8 mouse cellular contexts compared by ENCODE assay signal in the genomic region with DNA sequence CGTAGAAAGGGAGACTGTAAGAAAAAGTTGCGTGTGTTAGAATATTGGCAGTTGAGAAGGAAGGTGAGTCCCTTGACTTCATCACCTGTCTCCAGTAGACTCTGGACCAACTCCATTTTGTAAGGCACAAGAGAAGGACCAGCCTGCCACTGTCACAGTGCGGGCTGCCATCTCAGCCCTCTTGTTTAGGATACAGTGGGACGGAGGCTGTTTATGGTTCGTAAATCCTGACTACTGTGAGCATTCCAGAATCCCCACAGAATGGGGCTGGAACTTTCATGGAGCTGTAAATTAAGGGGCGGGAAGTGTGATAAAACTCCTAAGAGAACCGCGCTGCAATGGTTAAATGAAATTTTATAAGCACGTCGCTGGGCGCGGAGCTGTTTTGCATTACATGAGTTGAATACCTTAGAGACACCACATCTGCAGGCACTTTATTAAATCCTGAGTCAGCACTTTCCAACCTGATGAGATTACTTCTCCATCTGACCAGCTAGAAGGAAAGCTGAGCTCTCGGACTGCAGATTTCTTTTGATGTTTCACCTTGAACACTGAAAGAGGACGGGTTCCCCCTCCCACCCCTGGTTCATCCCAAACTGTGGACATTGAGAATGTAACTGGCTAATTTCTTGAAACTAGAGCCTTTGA.
DNase-seq lines count a peak whose midpoint lies in the region; ATAC-seq and TF ChIP-seq lines count a peak whose summit lies in the region.

No protein-coding gene starts in this region.

- no peak for ATAC-seq in hindbrain, embryonic 11.5 days (ENCODE audit: low FRiP score)
- ATAC-seq in midbrain, embryonic 13.5 days, result no peak
- no peak for ATAC-seq in liver, postnatal 0 days

- TF ChIP-seq CTCF in liver, postnatal 0 days (IDR thresholded peaks at IDR 0.05; ENCODE audit: low read depth), result no peak

- H3K27me3 ChIP-seq in heart, embryonic 10.5 days (ENCODE audit: insufficient read depth, poor library complexity, severe bottlenecking), result no peaks in the 10 kb centered on the region
- H3K27me3 ChIP-seq in hindbrain, embryonic 11.5 days (ENCODE audit: control insufficient read depth, insufficient read depth, low read length), result no peaks in the 10 kb centered on the region
- H3K27me3 ChIP-seq in midbrain, embryonic 13.5 days, result peaks cover 5% of the 10 kb centered on the region; the same call in 1 of the 2 replicates
- no peaks in the 10 kb centered on the region for H3K27me3 ChIP-seq in liver, postnatal 0 days (ENCODE audit: insufficient read depth, low read length)

- WGBS in heart, embryonic 10.5 days, result 35% methylated on average over 14 of the region's 14 CpGs
- 27% methylated on average over 14 of the region's 14 CpGs for WGBS in hindbrain, embryonic 11.5 days
- 26% methylated on average over 14 of the region's 14 CpGs for WGBS in midbrain, embryonic 13.5 days
- WGBS in liver, postnatal 0 days (ENCODE audit: insufficient replicate concordance), result 59% methylated on average over 14 of the region's 14 CpGs

- peak overlapping the region; percentile 22; the same call in 1 of the 2 replicates for H3K4me3 ChIP-seq in heart, embryonic 10.5 days
- H3K4me3 ChIP-seq in hindbrain, embryonic 11.5 days (ENCODE audit: low read depth, low read length), result no peak overlapping the region
- H3K4me3 ChIP-seq in midbrain, embryonic 13.5 days (replicated peaks), result no peak overlapping the region
- no peak overlapping the region for H3K4me3 ChIP-seq in liver, postnatal 0 days (ENCODE audit: low read depth, low read length)

- no peak overlapping the region for H3K4me2 ChIP-seq in hindbrain, embryonic 11.5 days (replicated peaks; ENCODE audit: low read depth, low read length)
- H3K4me2 ChIP-seq in midbrain, embryonic 13.5 days (replicated peaks), result peak overlapping the region; percentile 28
- no peak overlapping the region for H3K4me2 ChIP-seq in liver, postnatal 0 days (ENCODE audit: low read depth, low read length)

- peaks cover 48% of the 10 kb centered on the region for H3K4me1 ChIP-seq in heart, embryonic 10.5 days
- peaks cover 21% of the 10 kb centered on the region for H3K4me1 ChIP-seq in hindbrain, embryonic 11.5 days (replicated peaks; ENCODE audit: control insufficient read depth, insufficient read depth, low read length)
- peaks cover 76% of the 10 kb centered on the region for H3K4me1 ChIP-seq in midbrain, embryonic 13.5 days (replicated peaks)
- peaks cover 37% of the 10 kb centered on the region for H3K4me1 ChIP-seq in liver, postnatal 0 days (ENCODE audit: insufficient read depth)

- DNase-seq in heart, embryonic 10.5 days (ENCODE audit: low spot score), result peak; percentile 53
- DNase-seq in heart, adult 8-10 months (ENCODE audit: low spot score), result no peak
- DNase-seq in embryo, embryonic 10.5 days (ENCODE audit: low spot score), result peak; percentile 86
- peak; percentile 72 for DNase-seq in hindbrain, embryonic 11.5 days (ENCODE audit: low spot score)
- no peak for DNase-seq in adrenal gland, postnatal 25 days
- DNase-seq in spleen, adult 12 weeks (ENCODE audit: low spot score), result no peak
- DNase-seq in liver, postnatal 0 days, result no peak

- H3K9me3 ChIP-seq in heart, embryonic 10.5 days, result no peaks in the 10 kb centered on the region
- H3K9me3 ChIP-seq in hindbrain, embryonic 11.5 days (ENCODE audit: control insufficient read depth, low read length), result no peaks in the 10 kb centered on the region
- H3K9me3 ChIP-seq in midbrain, embryonic 13.5 days, result no peaks in the 10 kb centered on the region
- no peaks in the 10 kb centered on the region for H3K9me3 ChIP-seq in liver, postnatal 0 days (ENCODE audit: low read length)

- no peak for TF ChIP-seq EP300 in liver, postnatal 0 days (IDR thresholded peaks at IDR 0.05; ENCODE audit: low read depth)

- no peak overlapping the region for H3K9ac ChIP-seq in hindbrain, embryonic 11.5 days (ENCODE audit: low read depth, low read length)
- H3K9ac ChIP-seq in midbrain, embryonic 13.5 days (replicated peaks), result no peak overlapping the region
- H3K9ac ChIP-seq in liver, postnatal 0 days (replicated peaks), result no peak overlapping the region

- peak overlapping the region; percentile 59 for H3K27ac ChIP-seq in heart, embryonic 10.5 days
- H3K27ac ChIP-seq in hindbrain, embryonic 11.5 days (ENCODE audit: low read depth, low read length), result no peak overlapping the region; the same call in 1 of the 2 replicates
- peak overlapping the region; percentile 74 for H3K27ac ChIP-seq in midbrain, embryonic 13.5 days
- no peak overlapping the region for H3K27ac ChIP-seq in liver, postnatal 0 days (ENCODE audit: low read depth)

- H3K36me3 ChIP-seq in heart, embryonic 10.5 days, result 0 out of 2 replicates have a peak, but pooled peaks cover 2% of the 10 kb centered on the region
- no peaks in the 10 kb centered on the region for H3K36me3 ChIP-seq in hindbrain, embryonic 11.5 days (ENCODE audit: control insufficient read depth, insufficient read depth, low read length)
- H3K36me3 ChIP-seq in midbrain, embryonic 13.5 days, result no peaks in the 10 kb centered on the region
- H3K36me3 ChIP-seq in liver, postnatal 0 days (replicated peaks; ENCODE audit: insufficient read depth, low read length), result no peaks in the 10 kb centered on the region

Comparison
In these comparisons a context has a peak if more than half of its experiments do, and no peak if none do; other contexts are left out.
1. DNase-seq: peak in heart, embryonic 10.5 days (single experiment), embryo, embryonic 10.5 days (single experiment) and hindbrain, embryonic 11.5 days (single experiment); none in heart, adult 8-10 months (single experiment), adrenal gland, postnatal 25 days (single experiment), spleen, adult 12 weeks (single experiment) and liver, postnatal 0 days (single experiment).
2. H3K27ac ChIP-seq: peak in heart, embryonic 10.5 days (single experiment) and midbrain, embryonic 13.5 days (single experiment); none in hindbrain, embryonic 11.5 days (single experiment) and liver, postnatal 0 days (single experiment).